Mouse (Mus musculus) thymus, adult 2 months (tissue): ENCODE measurements at regions not wholly inside any gene's neighbourhood (a gene's known extent, or its start where the extent isn't known, plus 50 kb on each side); places are given as distances from the start of the nearest gene placed in this dataset.
A peak's percentile ranks its signal among the peaks of the same experiment; 100 is the strongest.

ENCODE experiments used
- DNase-seq: peaks from one replicate; pipeline ENCODE4 v3.0.0; 2021
- H3K27ac ChIP-seq: fragments of 200-500 bp; 2 replicates; pipeline ENCODE4 v1.5.1; 2012; ENCODE audit warnings: low read length, control low read depth; ENCODE audit not compliant: control insufficient read depth, insufficient read depth
- H3K27me3 ChIP-seq: fragments of 200-500 bp; 2 replicates; pipeline ENCODE4 v1.6.1; 2012; ENCODE audit warnings: mild to moderate bottlenecking, low read length, moderate library complexity, mixed read lengths; ENCODE audit not compliant: control insufficient read depth, insufficient read depth
- H3K36me3 ChIP-seq: fragments of 200-500 bp; 2 replicates; pipeline ENCODE4 v1.6.1; 2012; ENCODE audit warnings: mild to moderate bottlenecking, low read length, moderate library complexity; ENCODE audit not compliant: control insufficient read depth, insufficient read depth
- H3K4me1 ChIP-seq: fragments of 200-500 bp; replicated peaks from 2 replicates; pipeline ENCODE4 v1.6.1; 2012; ENCODE audit warnings: low read length; ENCODE audit not compliant: control insufficient read depth, insufficient read depth
- H3K4me3 ChIP-seq: fragments of 200-500 bp; 2 replicates; pipeline ENCODE4 v1.5.1; 2012; ENCODE audit warnings: mild to moderate bottlenecking, low read length, control low read depth, moderate library complexity; ENCODE audit not compliant: control insufficient read depth, insufficient read depth
- CTCF ChIP-seq: fragments of 200-500 bp; IDR thresholded peaks from 2 replicates; pipeline ENCODE4 v1.5.1; 2012; ENCODE audit warnings: mild to moderate bottlenecking, control low read depth, low read length, moderate library complexity, borderline replicate concordance; ENCODE audit not compliant: control insufficient read depth, poor library complexity, insufficient read depth; ENCODE audit errors: extremely low read depth
- POLR2A ChIP-seq: fragments of 200-500 bp; IDR thresholded peaks from 2 replicates; pipeline ENCODE4 v1.6.1; 2012; ENCODE audit warnings: mild to moderate bottlenecking, low read length, control low read depth, moderate library complexity; ENCODE audit not compliant: control insufficient read depth, poor library complexity, insufficient read depth; ENCODE audit errors: extremely low read depth
- WGBS: fragments of 180-500 bp; shearing (Covaris S2); methylation state at CpG from one replicate; pipeline ENCODE4 v1.1.7; 2018; 5-methylcytosine and 5-hydroxymethylcytosine counted together

GRCm38 (mm10) chr17:80798281-80798980, 70.1 kb upstream of the Map4k3 start:
- DNase-seq = no peak
- TF ChIP-seq CTCF = no peak
- TF ChIP-seq POLR2A = no peak
- peaks cover 9% of the 10 kb centered on the region for H3K4me1 ChIP-seq
- H3K27me3 ChIP-seq = no peaks in the 10 kb centered on the region
- H3K4me3 ChIP-seq = no peak overlapping the region
- no peak overlapping the region for H3K27ac ChIP-seq
- 88% methylated on average over 6 of the region's 6 CpGs for WGBS
- no peaks in the 10 kb centered on the region for H3K36me3 ChIP-seq

- peaks cover 9% of the 10 kb centered on the region for H3K4me1 ChIP-seq
- no peaks in the 10 kb centered on the region for H3K36me3 ChIP-seq
- 95% methylated on average over 5 of the region's 5 CpGs for WGBS
- no peaks in the 10 kb centered on the region for H3K27me3 ChIP-seq
- no peak for TF ChIP-seq POLR2A
- TF ChIP-seq CTCF = no peak
- DNase-seq = no peak
- no peak overlapping the region for H3K27ac ChIP-seq
- H3K4me3 ChIP-seq = no peak overlapping the region
Observed at GRCm38 (mm10) chr17:80796790-80797189, 68.5 kb upstream of the Map4k3 start.

- Histone ChIP-seq H3K4me1 (peaks cover 5% of the 10 kb centered on the region), H3K4me3 (no peak overlapping the region), H3K27ac (no peak overlapping the region), H3K27me3 (no peaks in the 10 kb centered on the region), H3K36me3 (no peaks in the 10 kb centered on the region)
- DNase-seq = no peak
- 96% methylated on average over 8 of the region's 8 CpGs for WGBS
- TF ChIP-seq CTCF = no peak
- no peak for TF ChIP-seq POLR2A
Observed at GRCm38 (mm10) chr17:80796386-80796785, 68.1 kb upstream of the Map4k3 start.

GRCm38 (mm10) chr17:80795453-80796105, 67.3 kb upstream of the Map4k3 start:
- H3K4me3 ChIP-seq = no peak overlapping the region
- no peaks in the 10 kb centered on the region for H3K27me3 ChIP-seq
- 89% methylated on average over 8 of the region's 8 CpGs for WGBS
- DNase-seq = no peak
- H3K27ac ChIP-seq = no peak overlapping the region
- TF ChIP-seq POLR2A = no peak
- no peak for TF ChIP-seq CTCF
- no peaks in the 10 kb centered on the region for H3K4me1 ChIP-seq
- no peaks in the 10 kb centered on the region for H3K36me3 ChIP-seq

- Histone ChIP-seq H3K27ac (no peak overlapping the region), H3K4me3 (no peak overlapping the region), H3K36me3 (no peaks in the 10 kb centered on the region), H3K27me3 (no peaks in the 10 kb centered on the region), H3K4me1 (no peaks in the 10 kb centered on the region; the same call in 1 of the 2 replicates)
- TF ChIP-seq CTCF (no peak), POLR2A (no peak)
- 36% methylated on average over 4 of the region's 4 CpGs for whole genome bisulfite sequencing
- no peak for DNase-seq
Observed at GRCm38 (mm10) chr17:80792605-80793004, 64.3 kb upstream of the Map4k3 start.

- 37% methylated on average over 12 of the region's 12 CpGs for WGBS
- H3K27ac ChIP-seq = no peak overlapping the region
- TF ChIP-seq CTCF = no peak
- TF ChIP-seq POLR2A = no peak
Observed at GRCm38 (mm10) chr17:80789706-80790105, 61.4 kb upstream of the Map4k3 start.

GRCm38 (mm10) chr17:80789000-80789399, 60.7 kb upstream of the Map4k3 start:
- Histone ChIP-seq H3K4me1 (no peaks in the 10 kb centered on the region; the same call in 1 of the 2 replicates), H3K36me3 (no peaks in the 10 kb centered on the region), H3K27ac (no peak overlapping the region), H3K27me3 (no peaks in the 10 kb centered on the region), H3K4me3 (no peak overlapping the region)
- no peak for TF ChIP-seq CTCF
- TF ChIP-seq POLR2A = no peak
- WGBS = 97% methylated on average over 3 of the region's 3 CpGs
- DNase-seq = no peak

More at GRCm38 (mm10) chr17:80789706-80790105, 61.4 kb upstream of the Map4k3 start:
- Histone ChIP-seq H3K4me3 (peak overlapping the region; percentile 14; the same call in 1 of the 2 replicates), H3K4me1 (no peaks in the 10 kb centered on the region; the same call in 1 of the 2 replicates), H3K36me3 (no peaks in the 10 kb centered on the region), H3K27me3 (no peaks in the 10 kb centered on the region)
- no peak for DNase-seq
